ENCODE assay signal across 33 mouse cellular contexts in the genomic region with DNA sequence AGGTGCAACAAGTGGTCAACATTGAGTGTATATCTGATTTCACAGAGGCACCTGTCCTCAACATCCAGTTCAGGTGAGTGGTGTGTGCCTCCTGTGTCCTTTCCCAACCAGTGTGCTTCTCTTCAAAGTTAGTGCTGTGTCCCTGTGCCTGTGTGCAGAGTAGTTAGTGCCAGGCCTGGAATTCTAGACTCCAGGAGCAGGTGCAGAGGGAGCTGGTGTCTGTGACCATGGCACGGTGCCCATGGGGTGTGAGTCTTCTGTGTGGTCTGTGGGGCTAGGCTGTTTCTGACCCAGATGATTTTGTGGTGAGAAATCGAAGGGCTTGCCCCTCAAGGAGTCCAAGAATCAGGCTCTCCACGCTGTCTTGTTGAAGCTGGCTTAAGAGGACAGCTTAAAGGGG. TPM values are rescaled to one million over a fixed set of nuclear protein-coding genes. Genes with fewer than 3 reads are reported as not detected.
"Had no signal": no experiment of that assay in that cellular context is flagged by ENCODE, and none has a peak within 500 bp of the region (broad histone marks: within the 10 kb centered on the region; RNA-seq: fewer than 3 reads in every experiment).

No protein-coding gene starts in this region.

- ATAC-seq: hindbrain, embryonic 16.5 days; inflammation-experienced regulatory T-cells, adult 6 months; intestine, embryonic 16.5 days had no signal

- H3K9me3 ChIP-seq: heart, embryonic 13.5 days; heart, embryonic 15.5 days; hindbrain, embryonic 10.5 days; hindbrain, embryonic 12.5 days; kidney, embryonic 15.5 days; limb, embryonic 10.5 days; limb, embryonic 12.5 days; liver, embryonic 13.5 days; liver, embryonic 15.5 days had no signal

- H3K4me1 ChIP-seq: heart, embryonic 13.5 days; heart, embryonic 15.5 days; hindbrain, embryonic 10.5 days; hindbrain, embryonic 12.5 days; kidney, embryonic 15.5 days; limb, embryonic 10.5 days; limb, embryonic 12.5 days had no signal

- H3K9ac ChIP-seq: heart, embryonic 13.5 days; heart, embryonic 15.5 days; hindbrain, embryonic 12.5 days; hindbrain, embryonic 14.5 days; kidney, embryonic 15.5 days; limb, embryonic 12.5 days; liver, embryonic 13.5 days; liver, embryonic 15.5 days had no signal

- DNase-seq: gastrocnemius, postnatal 14 days; heart, adult 2 months; heart, postnatal 14 days; heart, postnatal 4 days; kidney, adult 11 months; kidney, adult 2 months; kidney, adult 9 months; kidney, postnatal 25 days; kidney, postnatal 4 days; liver; liver, embryonic 13.5 days had no signal

- H3K27ac ChIP-seq: heart, adult 2 months; heart, embryonic 13.5 days; heart, embryonic 15.5 days; hindbrain, embryonic 10.5 days; hindbrain, embryonic 12.5 days; hindbrain, embryonic 14.5 days; kidney, embryonic 15.5 days; kidney, postnatal 0 days; layer of hippocampus, adult 2 months; left cerebral cortex, adult 2 months; limb, embryonic 10.5 days; limb, embryonic 12.5 days; liver, embryonic 15.5 days had no signal

- H3K4me3 ChIP-seq: heart, adult 2 months; heart, embryonic 13.5 days; heart, embryonic 15.5 days; hindbrain, embryonic 10.5 days; hindbrain, embryonic 12.5 days; kidney, embryonic 15.5 days; layer of hippocampus, adult 2 months; left cerebral cortex, adult 2 months; limb, embryonic 10.5 days; limb, embryonic 12.5 days; liver, embryonic 13.5 days; liver, embryonic 15.5 days had no signal

- H3K4me2 ChIP-seq: heart, embryonic 11.5 days; heart, embryonic 13.5 days; heart, embryonic 15.5 days; hindbrain, embryonic 12.5 days; hindbrain, embryonic 14.5 days; kidney, embryonic 15.5 days; limb, embryonic 12.5 days; liver, embryonic 11.5 days; liver, embryonic 13.5 days; liver, embryonic 15.5 days had no signal

- H3K27me3 ChIP-seq: heart, embryonic 13.5 days; heart, embryonic 15.5 days; hindbrain, embryonic 12.5 days; kidney, embryonic 15.5 days; limb, embryonic 12.5 days; liver, embryonic 13.5 days; liver, embryonic 15.5 days had no signal

RNA-seq across cellular contexts. Expression of gene Muc6, which starts 25.9 kb away (rescaled TPM):
- total RNA-seq: gastrocnemius, postnatal 14 days; gastrocnemius, postnatal 4 days; heart, adult 2 months; heart, postnatal 14 days; heart, postnatal 4 days; layer of hippocampus, adult 2 months; layer of hippocampus, postnatal 10 days; layer of hippocampus, postnatal 25 days; left cerebral cortex, adult 2 months; left cerebral cortex, postnatal 14 days; left cerebral cortex, postnatal 36 days had no signal
- polyA plus RNA-seq: heart, adult 2 months had no signal
